Mouse (Mus musculus): ENCODE data around the gene Cyp24a1. TPM values are rescaled to one million over a fixed set of nuclear protein-coding genes. Genes with fewer than 3 reads are reported as not detected.

Cyp24a1 gene
- polyA plus RNA-seq, 1 experiment from 2014 or later, result not detected

- H3K9me3 ChIP-seq (replicated peaks; ENCODE audit: control insufficient read depth, low read length), result no peaks in the 10 kb centered on the region
- no peaks in the 10 kb centered on the region for H3K27me3 ChIP-seq (replicated peaks; ENCODE audit: control insufficient read depth, insufficient read depth, low read length)
- H3K9ac ChIP-seq (ENCODE audit: low read length), result no peak overlapping the region
- WGBS, result 88% methylated on average over 3 of the region's 3 CpGs
- H3K4me2 ChIP-seq (ENCODE audit: low read length), result no peak overlapping the region
- DNase-seq (ENCODE audit: low spot score) (no peak), ATAC-seq (no peak)
- no peaks in the 10 kb centered on the region for H3K36me3 ChIP-seq (ENCODE audit: control insufficient read depth, insufficient read depth, low read length)
- H3K27ac ChIP-seq (ENCODE audit: low read depth, low read length), result no peak overlapping the region
- no peaks in the 10 kb centered on the region for H3K4me1 ChIP-seq (ENCODE audit: control insufficient read depth, insufficient read depth, low read length)
- no peak overlapping the region for H3K4me3 ChIP-seq (ENCODE audit: low read depth, low read length)
These were observed 33.3 kb upstream of the Cyp24a1 start for GRCm38 (mm10) chr2:170530256-170530655.

DNA sequence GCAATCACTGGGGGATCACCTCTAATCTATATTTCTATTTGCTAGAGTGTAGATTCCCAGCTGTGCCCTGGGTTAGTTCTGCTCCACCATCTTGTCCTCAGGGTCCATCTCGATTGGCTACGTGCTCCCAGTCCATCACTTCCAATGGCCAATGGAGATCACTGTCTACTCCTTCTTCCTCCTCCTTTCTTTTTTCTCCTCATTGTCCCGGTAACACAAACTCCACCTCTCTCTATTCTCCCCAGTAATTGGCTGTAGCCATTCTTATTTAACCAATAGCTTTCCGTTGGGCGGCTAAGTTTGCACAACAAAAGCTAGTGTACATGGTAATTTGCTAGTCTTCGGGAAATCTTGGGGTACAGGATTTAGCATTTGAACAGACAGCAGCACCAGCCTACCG is 32.8 kb upstream of the Cyp24a1 start:
- DNase-seq (ENCODE audit: low spot score) (no peak), ATAC-seq (no peak)
- no peaks in the 10 kb centered on the region for H3K4me1 ChIP-seq (ENCODE audit: control insufficient read depth, insufficient read depth, low read length)
- no peak overlapping the region for H3K4me3 ChIP-seq (ENCODE audit: low read depth, low read length)
- no peak overlapping the region for H3K4me2 ChIP-seq (ENCODE audit: low read length)
- no peaks in the 10 kb centered on the region for H3K36me3 ChIP-seq (ENCODE audit: control insufficient read depth, insufficient read depth, low read length)
- 85% methylated on average over 7 of the region's 7 CpGs for WGBS
- H3K9ac ChIP-seq (ENCODE audit: low read length), result no peak overlapping the region
- no peak overlapping the region for H3K27ac ChIP-seq (ENCODE audit: low read depth, low read length)
- H3K9me3 ChIP-seq (replicated peaks; ENCODE audit: control insufficient read depth, low read length), result no peaks in the 10 kb centered on the region
- H3K27me3 ChIP-seq (replicated peaks; ENCODE audit: control insufficient read depth, insufficient read depth, low read length), result no peaks in the 10 kb centered on the region

GRCm38 (mm10) chr2:170528061-170528460 is 31.1 kb upstream of the Cyp24a1 start:
- H3K4me3 ChIP-seq (ENCODE audit: low read depth, low read length), result no peak overlapping the region
- no peak overlapping the region for H3K9ac ChIP-seq (ENCODE audit: low read length)
- no peaks in the 10 kb centered on the region for H3K9me3 ChIP-seq (replicated peaks; ENCODE audit: control insufficient read depth, low read length)
- no peak overlapping the region for H3K27ac ChIP-seq (ENCODE audit: low read depth, low read length)
- ATAC-seq (no peak), DNase-seq (ENCODE audit: low spot score) (no peak)
- no peaks in the 10 kb centered on the region for H3K4me1 ChIP-seq (ENCODE audit: control insufficient read depth, insufficient read depth, low read length)
- no peaks in the 10 kb centered on the region for H3K27me3 ChIP-seq (replicated peaks; ENCODE audit: control insufficient read depth, insufficient read depth, low read length)
- H3K36me3 ChIP-seq (ENCODE audit: control insufficient read depth, insufficient read depth, low read length), result no peaks in the 10 kb centered on the region
- H3K4me2 ChIP-seq (ENCODE audit: low read length), result no peak overlapping the region
- WGBS, result 94% methylated on average over 16 of the region's 16 CpGs

DNA sequence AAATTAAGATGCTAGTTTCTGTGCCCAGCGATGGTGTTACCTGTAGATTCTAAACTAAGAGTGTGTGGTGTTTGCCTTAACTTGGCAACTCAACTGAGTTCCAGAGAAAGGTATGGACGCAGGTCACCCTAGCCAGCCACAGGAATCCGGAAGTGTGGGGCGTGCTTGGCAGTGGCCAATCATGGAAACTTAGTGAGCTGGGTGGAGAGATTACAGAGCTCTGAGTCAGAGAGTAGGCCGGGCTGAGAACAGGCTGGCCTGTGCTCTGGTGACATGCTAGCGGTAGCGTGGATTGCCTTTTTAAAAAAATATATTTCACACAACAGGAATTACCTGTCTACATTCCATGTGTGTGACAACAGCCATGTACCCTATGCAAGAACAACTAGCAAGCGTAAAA is 29.6 kb upstream of the Cyp24a1 start:
- no peaks in the 10 kb centered on the region for H3K4me1 ChIP-seq (ENCODE audit: control insufficient read depth, insufficient read depth, low read length)
- H3K9me3 ChIP-seq (replicated peaks; ENCODE audit: control insufficient read depth, low read length), result no peaks in the 10 kb centered on the region
- ATAC-seq, result no peak
- H3K27ac ChIP-seq (ENCODE audit: low read depth, low read length), result no peak overlapping the region
- 94% methylated on average over 8 of the region's 8 CpGs for WGBS
- no peak for DNase-seq (ENCODE audit: low spot score)
- no peak overlapping the region for H3K9ac ChIP-seq (ENCODE audit: low read length)
- H3K4me2 ChIP-seq (ENCODE audit: low read length), result no peak overlapping the region
- no peaks in the 10 kb centered on the region for H3K27me3 ChIP-seq (replicated peaks; ENCODE audit: control insufficient read depth, insufficient read depth, low read length)
- H3K36me3 ChIP-seq (ENCODE audit: control insufficient read depth, insufficient read depth, low read length), result no peaks in the 10 kb centered on the region
- H3K4me3 ChIP-seq (ENCODE audit: low read depth, low read length), result no peak overlapping the region

DNA sequence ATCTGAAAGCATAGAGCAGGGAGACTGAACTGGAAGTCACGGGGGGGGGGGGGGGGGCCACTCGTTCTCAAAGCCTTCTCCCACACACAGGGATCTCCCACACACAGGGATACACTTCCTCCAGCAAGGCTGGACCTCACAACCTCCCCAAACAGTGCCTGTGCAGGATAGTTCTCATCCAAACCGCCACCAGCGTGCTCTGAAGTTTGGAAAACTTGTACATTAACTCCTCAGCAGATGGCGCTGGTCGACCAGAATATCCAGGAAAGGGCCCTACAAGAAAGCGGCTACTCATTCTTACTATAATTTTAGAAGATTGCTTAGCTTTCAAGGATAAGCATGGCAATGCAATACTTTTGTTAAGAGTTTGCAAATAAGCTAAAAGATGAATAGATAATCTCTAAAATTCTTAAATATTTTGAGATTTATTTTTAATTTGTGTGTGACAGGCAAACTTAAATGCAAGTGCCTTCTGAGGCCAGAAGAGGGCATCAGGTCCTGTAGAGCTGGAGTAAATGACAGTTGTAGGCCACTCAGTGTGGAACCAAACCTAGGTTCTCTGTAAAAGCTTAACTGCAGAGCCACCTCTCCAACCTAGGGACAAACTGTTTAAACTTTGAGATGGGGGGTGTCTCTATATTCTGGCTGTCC is 23.5 kb upstream of the Cyp24a1 start:
- H3K4me1 ChIP-seq (ENCODE audit: control insufficient read depth, insufficient read depth, low read length), result no peaks in the 10 kb centered on the region
- no peak overlapping the region for H3K27ac ChIP-seq (ENCODE audit: low read depth, low read length)
- DNase-seq (ENCODE audit: low spot score), result peak; percentile 91
- H3K27me3 ChIP-seq (replicated peaks; ENCODE audit: control insufficient read depth, insufficient read depth, low read length), result no peaks in the 10 kb centered on the region
- no peak overlapping the region for H3K4me3 ChIP-seq (ENCODE audit: low read depth, low read length)
- no peaks in the 10 kb centered on the region for H3K9me3 ChIP-seq (replicated peaks; ENCODE audit: control insufficient read depth, low read length)
- ATAC-seq, result peak; percentile 75
- WGBS, result 4% methylated on average over 7 of the region's 7 CpGs
- H3K4me2 ChIP-seq (ENCODE audit: low read length), result no peak overlapping the region
- H3K9ac ChIP-seq (ENCODE audit: low read length), result no peak overlapping the region
- peaks cover 37% of the 10 kb centered on the region for H3K36me3 ChIP-seq (ENCODE audit: control insufficient read depth, insufficient read depth, low read length)

GRCm38 (mm10) chr2:170513756-170514155 is 16.8 kb upstream of the Cyp24a1 start:
- H3K27me3 ChIP-seq (replicated peaks; ENCODE audit: control insufficient read depth, insufficient read depth, low read length), result no peaks in the 10 kb centered on the region
- 95% methylated on average over 12 of the region's 12 CpGs for WGBS
- no peak overlapping the region for H3K27ac ChIP-seq (ENCODE audit: low read depth, low read length)
- ATAC-seq, result no peak
- H3K4me2 ChIP-seq (ENCODE audit: low read length), result no peak overlapping the region
- peaks cover 30% of the 10 kb centered on the region for H3K36me3 ChIP-seq (ENCODE audit: control insufficient read depth, insufficient read depth, low read length)
- H3K4me3 ChIP-seq (ENCODE audit: low read depth, low read length), result no peak overlapping the region
- peaks cover 11% of the 10 kb centered on the region for H3K4me1 ChIP-seq (ENCODE audit: control insufficient read depth, insufficient read depth, low read length)
- H3K9ac ChIP-seq (ENCODE audit: low read length), result no peak overlapping the region
- no peaks in the 10 kb centered on the region for H3K9me3 ChIP-seq (replicated peaks; ENCODE audit: control insufficient read depth, low read length)
- DNase-seq (ENCODE audit: low spot score), result no peak

DNA sequence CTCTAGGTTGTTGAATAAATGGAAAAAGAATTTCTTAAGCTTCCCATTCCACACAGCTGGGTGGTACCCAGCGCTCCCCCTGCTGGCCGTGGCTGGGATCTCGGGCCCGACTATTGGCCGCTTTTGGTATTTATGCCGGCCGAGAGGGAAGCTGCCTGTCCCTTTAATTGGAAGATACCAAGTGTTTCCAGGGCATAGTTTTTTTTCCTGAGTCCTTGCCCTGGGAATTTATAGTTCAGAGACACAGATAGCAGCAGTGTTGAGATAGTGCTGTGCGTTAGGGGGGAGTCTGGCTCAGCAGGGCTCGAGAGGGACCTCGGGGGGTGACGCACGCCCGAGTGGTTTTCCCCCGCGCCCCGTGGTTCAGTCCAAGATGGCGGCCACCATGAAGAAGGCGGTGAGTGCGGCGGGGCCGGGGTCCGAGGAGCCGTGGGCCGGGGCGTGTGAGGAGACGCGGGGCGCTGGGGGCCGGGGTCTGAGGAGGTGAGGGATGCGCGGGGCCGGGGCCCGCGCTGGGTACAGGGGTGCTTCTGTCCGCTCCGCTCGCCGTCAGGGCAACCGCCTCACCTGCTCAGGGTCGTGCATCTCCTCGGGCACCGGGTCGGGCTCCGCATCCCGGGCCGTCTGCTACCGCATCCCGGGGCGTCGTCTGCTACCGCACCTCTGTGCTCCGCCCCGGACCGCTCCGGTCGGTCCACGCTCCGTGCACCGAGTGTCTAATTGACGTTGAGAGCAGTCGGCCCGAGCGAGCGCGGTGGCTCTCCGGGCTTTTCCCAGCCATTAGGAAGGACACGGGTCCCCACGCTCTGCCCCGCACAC is 14.3 kb upstream of the Cyp24a1 start:
- H3K27ac ChIP-seq (ENCODE audit: low read depth, low read length), result peak overlapping the region; percentile 80
- peaks cover 11% of the 10 kb centered on the region for H3K4me1 ChIP-seq (ENCODE audit: control insufficient read depth, insufficient read depth, low read length)
- ATAC-seq, result peak; percentile 69
- no peaks in the 10 kb centered on the region for H3K9me3 ChIP-seq (replicated peaks; ENCODE audit: control insufficient read depth, low read length)
- peak overlapping the region; percentile 98 for H3K4me3 ChIP-seq (ENCODE audit: low read depth, low read length)
- peak overlapping the region; percentile 95 for H3K9ac ChIP-seq (ENCODE audit: low read length)
- WGBS, result 2% methylated on average over 62 of the region's 69 CpGs
- H3K4me2 ChIP-seq (ENCODE audit: low read length), result peak overlapping the region; percentile 77
- peaks cover 9% of the 10 kb centered on the region; the same call in 1 of the 2 replicates for H3K36me3 ChIP-seq (ENCODE audit: control insufficient read depth, insufficient read depth, low read length)
- peak; percentile 94 for DNase-seq (ENCODE audit: low spot score)
- no peaks in the 10 kb centered on the region for H3K27me3 ChIP-seq (replicated peaks; ENCODE audit: control insufficient read depth, insufficient read depth, low read length)

DNA sequence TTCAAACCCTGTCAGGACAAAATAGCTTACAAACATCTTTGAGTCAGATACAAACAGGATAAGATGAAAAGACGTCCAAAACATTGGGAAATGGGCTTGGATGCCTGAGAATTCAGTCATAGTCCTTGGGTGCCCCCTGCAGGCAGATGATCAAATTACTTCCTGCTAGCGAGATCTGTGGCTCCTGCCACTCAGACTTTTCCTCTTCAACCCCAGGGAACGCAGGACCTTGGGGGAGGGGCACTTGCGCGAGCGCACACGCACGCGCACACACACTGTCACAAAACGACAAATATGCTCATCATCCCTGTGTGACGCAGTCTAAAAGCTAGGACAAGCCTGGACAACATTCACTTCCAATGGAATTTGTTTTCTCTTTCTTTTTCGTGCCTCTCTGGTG is 11.9 kb upstream of the Cyp24a1 start:
- Histone ChIP-seq H3K9me3 (replicated peaks; ENCODE audit: control insufficient read depth, low read length) (no peaks in the 10 kb centered on the region), H3K27me3 (replicated peaks; ENCODE audit: control insufficient read depth, insufficient read depth, low read length) (no peaks in the 10 kb centered on the region), H3K36me3 (ENCODE audit: control insufficient read depth, insufficient read depth, low read length) (no peaks in the 10 kb centered on the region), H3K4me2 (ENCODE audit: low read length) (peak overlapping the region; percentile 54), H3K4me1 (ENCODE audit: control insufficient read depth, insufficient read depth, low read length) (peaks cover 11% of the 10 kb centered on the region), H3K27ac (ENCODE audit: low read depth, low read length) (no peak overlapping the region), H3K9ac (ENCODE audit: low read length) (0 out of 2 replicates have a peak overlapping the region, but pooled peaks have one; percentile 21), H3K4me3 (ENCODE audit: low read depth, low read length) (no peak overlapping the region)
- WGBS, result 4% methylated on average over 12 of the region's 12 CpGs
- DNase-seq (ENCODE audit: low spot score), result peak; percentile 95
- peak; percentile 27; the same call in 1 of the 2 replicates for ATAC-seq

GRCm38 (mm10) chr2:170507734-170508133 is 10.8 kb upstream of the Cyp24a1 start:
- Histone ChIP-seq H3K9ac (ENCODE audit: low read length) (no peak overlapping the region), H3K9me3 (replicated peaks; ENCODE audit: control insufficient read depth, low read length) (no peaks in the 10 kb centered on the region), H3K4me3 (ENCODE audit: low read depth, low read length) (no peak overlapping the region), H3K27me3 (replicated peaks; ENCODE audit: control insufficient read depth, insufficient read depth, low read length) (no peaks in the 10 kb centered on the region), H3K27ac (ENCODE audit: low read depth, low read length) (no peak overlapping the region), H3K36me3 (ENCODE audit: control insufficient read depth, insufficient read depth, low read length) (no peaks in the 10 kb centered on the region), H3K4me1 (ENCODE audit: control insufficient read depth, insufficient read depth, low read length) (peaks cover 8% of the 10 kb centered on the region), H3K4me2 (ENCODE audit: low read length) (no peak overlapping the region)
- DNase-seq (ENCODE audit: low spot score) (peak; percentile 92), ATAC-seq (peak; percentile 60)
- WGBS, result 7% methylated on average over 10 of the region's 10 CpGs

Measured in forebrain, embryonic 14.5 days (tissue).